Comparison of ENCODE assay signal across 13 mouse cellular contexts in the genomic region with DNA sequence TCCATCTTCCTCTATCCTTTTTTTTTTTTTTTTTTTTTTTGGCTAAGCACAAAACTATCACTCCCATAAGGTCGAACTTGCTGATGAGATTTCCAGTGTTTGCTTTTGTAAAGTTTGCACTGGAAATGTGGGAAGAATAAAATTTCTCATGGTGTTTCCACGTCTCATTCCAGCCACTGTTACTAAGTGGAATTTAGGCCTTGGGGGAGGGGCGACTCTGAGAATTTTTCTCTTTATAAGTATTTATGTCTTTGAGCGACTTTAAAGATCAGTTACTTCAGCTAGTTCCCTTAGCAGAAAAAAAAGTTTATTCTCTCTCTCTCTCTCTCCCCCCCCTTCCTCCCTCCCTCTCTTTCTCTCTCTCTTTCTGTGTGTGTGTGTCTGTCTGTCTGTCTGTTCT. TPM values are rescaled to one million over a fixed set of nuclear protein-coding genes. Genes with fewer than 3 reads are reported as not detected.
DNase-seq lines count a peak whose midpoint lies in the region; ATAC-seq and TF ChIP-seq lines count a peak whose summit lies in the region.
"Had no signal": no experiment of that assay in that cellular context is flagged by ENCODE, and none has a peak within 500 bp of the region (broad histone marks: within the 10 kb centered on the region; RNA-seq: fewer than 3 reads in every experiment).

No protein-coding gene starts in this region.

- WGBS in kidney, postnatal 0 days = 48% methylated on average over 4 of the region's 4 CpGs
- 26% methylated on average over 4 of the region's 4 CpGs for WGBS in embryonic facial prominence, embryonic 13.5 days
- WGBS in limb, embryonic 13.5 days = 25% methylated on average over 4 of the region's 4 CpGs

- no peak overlapping the region for H3K4me2 ChIP-seq in kidney, postnatal 0 days (ENCODE audit: low read length)
- no peak overlapping the region for H3K4me2 ChIP-seq in embryonic facial prominence, embryonic 13.5 days
- H3K4me2 ChIP-seq in limb, embryonic 13.5 days (replicated peaks) = no peak overlapping the region
- H3K4me2 ChIP-seq: liver, embryonic 13.5 days; neural tube, embryonic 15.5 days had no signal

- DNase-seq in heart, adult 11 months = peak; percentile 31
- no peak for DNase-seq in heart, adult 18-20 months
- peak; percentile 61 for DNase-seq in kidney, postnatal 0 days (ENCODE audit: low spot score)
- no peak for DNase-seq in kidney, postnatal 14 days
- no peak for DNase-seq in layer of hippocampus, adult 9-11 months
- DNase-seq in thymus, postnatal 36 days = no peak
- DNase-seq: adrenal gland, postnatal 10 days; cerebellum, adult 9-11 months; liver, embryonic 13.5 days had no signal

- peaks cover 23% of the 10 kb centered on the region; the same call in 1 of the 2 replicates for H3K4me1 ChIP-seq in kidney, postnatal 0 days (replicated peaks; ENCODE audit: insufficient read depth, low read length)
- H3K4me1 ChIP-seq in embryonic facial prominence, embryonic 13.5 days = peaks cover 79% of the 10 kb centered on the region
- peaks cover 73% of the 10 kb centered on the region for H3K4me1 ChIP-seq in limb, embryonic 13.5 days
- H3K4me1 ChIP-seq: neural tube, embryonic 15.5 days had no signal

- H3K9ac ChIP-seq in kidney, postnatal 0 days (ENCODE audit: low read depth, low read length) = no peak overlapping the region
- H3K9ac ChIP-seq in embryonic facial prominence, embryonic 13.5 days = no peak overlapping the region
- no peak overlapping the region for H3K9ac ChIP-seq in limb, embryonic 13.5 days
- H3K9ac ChIP-seq: liver, embryonic 13.5 days; neural tube, embryonic 15.5 days had no signal

- H3K4me3 ChIP-seq in kidney, postnatal 0 days (replicated peaks; ENCODE audit: low read depth, low read length) = no peak overlapping the region
- no peak overlapping the region for H3K4me3 ChIP-seq in embryonic facial prominence, embryonic 13.5 days
- H3K4me3 ChIP-seq in limb, embryonic 13.5 days = no peak overlapping the region
- H3K4me3 ChIP-seq: hindbrain, embryonic 10.5 days; liver, embryonic 13.5 days; neural tube, embryonic 15.5 days had no signal

- no peaks in the 10 kb centered on the region for H3K9me3 ChIP-seq in kidney, postnatal 0 days (replicated peaks; ENCODE audit: low read length)
- H3K9me3 ChIP-seq in embryonic facial prominence, embryonic 13.5 days = no peaks in the 10 kb centered on the region
- H3K9me3 ChIP-seq in limb, embryonic 13.5 days = no peaks in the 10 kb centered on the region
- H3K9me3 ChIP-seq: hindbrain, embryonic 10.5 days; liver, embryonic 13.5 days; neural tube, embryonic 15.5 days had no signal

- TF ChIP-seq CTCF in kidney, postnatal 0 days (IDR thresholded peaks at IDR 0.05; ENCODE audit: low read depth) = no peak

- ATAC-seq in kidney, postnatal 0 days (replicated peaks; ENCODE audit: low FRiP score, low read depth) = no peak
- ATAC-seq in embryonic facial prominence, embryonic 13.5 days (ENCODE audit: insufficient number of reproducible peaks, insufficient read depth, low FRiP score, low TSS enrichment, low read depth) = no peak
- no peak for ATAC-seq in limb, embryonic 13.5 days (ENCODE audit: low FRiP score, low read depth)

- H3K27ac ChIP-seq in kidney, postnatal 0 days = peak overlapping the region; percentile 31; the same call in 1 of the 2 replicates
- peak overlapping the region; percentile 44; the same call in 1 of the 2 replicates for H3K27ac ChIP-seq in embryonic facial prominence, embryonic 13.5 days
- H3K27ac ChIP-seq in limb, embryonic 13.5 days = peak overlapping the region; percentile 72; the same call in 1 of the 2 replicates
- H3K27ac ChIP-seq: hindbrain, embryonic 10.5 days; liver, embryonic 13.5 days; neural tube, embryonic 15.5 days had no signal

- H3K36me3 ChIP-seq in kidney, postnatal 0 days (ENCODE audit: insufficient read depth, low read length) = no peaks in the 10 kb centered on the region
- no peaks in the 10 kb centered on the region; the same call in 1 of the 2 replicates for H3K36me3 ChIP-seq in embryonic facial prominence, embryonic 13.5 days
- H3K36me3 ChIP-seq in limb, embryonic 13.5 days = no peaks in the 10 kb centered on the region
- H3K36me3 ChIP-seq: hindbrain, embryonic 10.5 days; liver, embryonic 13.5 days; neural tube, embryonic 15.5 days had no signal

- H3K27me3 ChIP-seq in kidney, postnatal 0 days (ENCODE audit: insufficient read depth, low read length) = no peaks in the 10 kb centered on the region
- no peaks in the 10 kb centered on the region for H3K27me3 ChIP-seq in embryonic facial prominence, embryonic 13.5 days
- no peaks in the 10 kb centered on the region for H3K27me3 ChIP-seq in limb, embryonic 13.5 days
- H3K27me3 ChIP-seq: liver, embryonic 13.5 days; neural tube, embryonic 15.5 days had no signal

RNA-seq across cellular contexts. Expression of gene Cald1, which starts 8.1 kb away (rescaled TPM):
- total RNA-seq in heart, adult 18-20 months (2021) = 10 to 100 TPM; 48.0 to 48.9 TPM
- polyA plus RNA-seq in kidney, postnatal 0 days (2015; fragmentation: Nextera tagmentation; extraction: Ambion mirVana) = 233 and 263 TPM in 2 replicates
- polyA plus RNA-seq in embryonic facial prominence, embryonic 13.5 days (2015; fragmentation: Nextera tagmentation; extraction: Ambion mirVana) = 432 and 463 TPM in 2 replicates
- 326 and 328 TPM in 2 replicates for polyA plus RNA-seq in limb, embryonic 13.5 days (2015; fragmentation: Nextera tagmentation; extraction: Ambion mirVana)

Comparison
In these comparisons a context has a peak if more than half of its experiments do, and no peak if none do; other contexts are left out.
1. DNase-seq: peak in heart, adult 11 months (single experiment) and kidney, postnatal 0 days (single experiment); none in heart, adult 18-20 months (0 of 2), kidney, postnatal 14 days (single experiment), layer of hippocampus, adult 9-11 months (single experiment) and thymus, postnatal 36 days (0 of 2).
2. Peak in every context shown above with its lines, with median percentiles within 50 percentile points of each other: H3K27ac ChIP-seq.